Mouse (Mus musculus): ENCODE results near the gene Lrrc8d. TPM values are rescaled to one million over a fixed set of nuclear protein-coding genes. Genes with fewer than 3 reads are reported as not detected.
A peak's percentile ranks its signal among the peaks of the same experiment; 100 is the strongest.
"Not testable (repeated sequence)": the region's sequence is repeated elsewhere in the genome, so short reads cannot be mapped to it uniquely, and the experiment has no call there.

Gene Lrrc8d
- polyA plus RNA-seq, 1 experiment from 2014 or later = 33.4 TPM

DNA sequence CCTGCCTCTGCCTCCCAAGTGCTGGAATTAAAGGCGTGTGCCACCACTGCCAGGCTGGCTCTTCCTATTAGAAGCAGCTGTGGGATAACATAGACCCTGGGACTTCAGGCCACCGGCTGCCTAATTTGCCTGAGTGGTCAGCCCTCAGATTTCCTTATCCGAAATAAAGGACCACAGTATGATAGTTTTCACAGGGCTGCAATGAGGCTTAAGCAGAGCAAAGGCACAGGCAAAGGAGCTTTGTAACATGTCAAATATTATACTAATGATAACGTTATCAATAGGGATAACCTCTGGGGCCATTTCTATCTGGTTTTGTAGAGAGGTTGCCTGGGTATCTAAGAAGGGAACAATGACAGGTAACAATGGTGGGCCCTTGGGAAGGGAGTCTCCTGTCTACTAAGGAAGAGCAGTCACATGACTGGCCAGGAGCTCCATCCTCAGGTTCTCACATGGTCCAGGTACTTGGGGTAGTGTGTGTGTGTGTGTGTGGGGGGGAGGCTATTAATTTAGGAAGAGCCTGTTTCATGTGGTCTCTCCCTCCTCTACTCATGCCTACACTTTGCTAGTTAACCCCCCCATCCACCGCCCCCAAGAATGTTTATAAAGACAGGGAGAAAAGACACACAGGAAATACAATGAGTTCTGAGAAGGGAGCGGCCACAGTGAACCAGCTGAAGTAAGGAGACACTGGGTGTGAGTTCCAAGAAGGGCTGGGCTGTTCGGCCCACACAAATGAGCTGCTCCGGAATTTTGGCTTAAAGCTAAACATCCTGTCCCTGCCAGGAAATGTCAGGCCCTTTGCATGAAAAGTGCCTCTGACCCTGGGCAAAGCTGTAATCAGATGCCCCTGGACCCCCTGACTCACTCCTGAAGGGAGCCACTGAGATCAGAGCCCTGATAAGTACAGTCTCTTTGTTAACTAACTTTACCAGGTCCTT is 159.3 kb downstream of the Lrrc8d start:
- H3K4me2 ChIP-seq (replicated peaks; ENCODE audit: low read depth, low read length) = no peak overlapping the region
- no peaks in the 10 kb centered on the region for H3K36me3 ChIP-seq (ENCODE audit: insufficient read depth, low read length)
- ATAC-seq (ENCODE audit: low FRiP score, low TSS enrichment) = 0 out of 2 replicates have a peak, but pooled peaks have one; percentile 49
- H3K27me3 ChIP-seq (ENCODE audit: insufficient read depth, low read length) = no peaks in the 10 kb centered on the region
- peak overlapping the region; percentile 60 for H3K27ac ChIP-seq (ENCODE audit: low read length)
- H3K4me1 ChIP-seq (ENCODE audit: insufficient read depth, low read length) = peaks cover 26% of the 10 kb centered on the region; the same call in 1 of the 2 replicates
- H3K9me3 ChIP-seq (ENCODE audit: low read length) = no peaks in the 10 kb centered on the region
- H3K4me3 ChIP-seq (ENCODE audit: low read length) = no peak overlapping the region
- WGBS = 49% methylated on average over 8 of the region's 8 CpGs
- no peak overlapping the region for H3K9ac ChIP-seq (replicated peaks; ENCODE audit: low read length)

DNA sequence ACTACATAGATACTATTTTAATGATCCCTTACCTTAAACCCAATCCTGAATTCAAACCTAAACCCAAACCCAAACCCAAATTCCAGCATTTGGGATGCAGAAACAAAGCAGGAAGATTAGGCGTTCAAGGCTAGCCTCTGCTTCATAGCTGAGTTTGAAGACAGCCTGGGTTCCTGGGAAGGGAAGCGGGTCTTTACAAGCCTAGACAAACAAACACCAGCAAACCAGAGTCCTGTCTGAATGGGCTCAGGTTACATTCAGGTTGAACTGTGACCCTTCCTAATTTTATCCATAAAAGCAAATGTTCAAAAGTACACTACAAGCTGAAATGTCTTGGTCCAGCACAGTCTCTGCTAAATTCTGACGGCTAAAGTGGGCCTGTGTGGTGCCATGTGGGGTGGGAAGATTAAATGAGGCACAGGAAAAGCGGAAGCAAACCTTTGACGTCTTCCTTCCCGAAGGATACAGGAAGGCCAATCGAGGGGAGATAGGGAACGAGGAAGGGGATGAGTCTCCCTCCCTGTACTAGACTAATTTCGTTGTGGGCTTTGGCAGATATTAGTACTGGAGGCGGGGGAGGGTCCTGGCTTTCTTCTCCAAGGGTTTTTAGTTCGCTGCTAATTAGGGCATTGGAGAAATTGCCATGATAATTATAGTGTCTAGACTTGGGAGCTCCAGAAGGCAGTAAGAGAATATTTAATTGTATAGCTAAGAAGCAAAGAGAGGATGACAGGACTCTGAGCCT is 160.1 kb downstream of the Lrrc8d start:
- peaks cover 23% of the 10 kb centered on the region; the same call in 1 of the 2 replicates for H3K4me1 ChIP-seq (ENCODE audit: insufficient read depth, low read length)
- no peaks in the 10 kb centered on the region for H3K36me3 ChIP-seq (ENCODE audit: insufficient read depth, low read length)
- H3K4me3 ChIP-seq (ENCODE audit: low read length) = no peak overlapping the region
- H3K4me2 ChIP-seq (replicated peaks; ENCODE audit: low read depth, low read length) = no peak overlapping the region
- H3K27ac ChIP-seq (ENCODE audit: low read length) = peak overlapping the region; percentile 60; the same call in 1 of the 2 replicates
- no peaks in the 10 kb centered on the region for H3K27me3 ChIP-seq (ENCODE audit: insufficient read depth, low read length)
- H3K9me3 ChIP-seq (ENCODE audit: low read length) = no peaks in the 10 kb centered on the region
- ATAC-seq (ENCODE audit: low FRiP score, low TSS enrichment) = 0 out of 2 replicates have a peak, but pooled peaks have one; percentile 27
- H3K9ac ChIP-seq (replicated peaks; ENCODE audit: low read length) = no peak overlapping the region
- 44% methylated on average over 11 of the region's 11 CpGs for WGBS

DNA sequence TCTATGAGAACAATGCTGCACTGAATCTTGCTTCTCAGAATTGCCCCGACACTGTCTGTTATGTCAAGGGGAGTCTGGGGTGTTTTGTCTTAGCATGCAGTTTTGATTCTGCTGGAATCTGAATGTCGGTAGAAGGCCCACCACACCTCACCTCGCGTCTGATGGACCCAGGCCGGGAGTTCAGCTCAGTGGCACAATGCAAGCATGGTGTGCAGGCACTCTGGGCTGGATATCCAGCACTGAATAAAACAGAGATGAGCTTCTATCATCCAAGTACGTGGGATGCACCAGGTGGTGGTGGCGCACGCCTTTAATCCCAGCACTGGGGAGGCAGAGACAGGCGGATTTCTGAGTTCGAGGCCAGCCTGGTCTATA is 160.7 kb downstream of the Lrrc8d start:
- H3K4me1 ChIP-seq (ENCODE audit: insufficient read depth, low read length) = peaks cover 23% of the 10 kb centered on the region; the same call in 1 of the 2 replicates
- H3K9me3 ChIP-seq (ENCODE audit: low read length) = no peaks in the 10 kb centered on the region
- H3K36me3 ChIP-seq (ENCODE audit: insufficient read depth, low read length) = no peaks in the 10 kb centered on the region
- no peak overlapping the region for H3K9ac ChIP-seq (replicated peaks; ENCODE audit: low read length)
- H3K4me2 ChIP-seq (replicated peaks; ENCODE audit: low read depth, low read length) = no peak overlapping the region
- 0 out of 2 replicates have a peak overlapping the region, but pooled peaks have one; percentile 60 for H3K27ac ChIP-seq (ENCODE audit: low read length)
- WGBS = 88% methylated on average over 10 of the region's 10 CpGs
- no peak overlapping the region for H3K4me3 ChIP-seq (ENCODE audit: low read length)
- H3K27me3 ChIP-seq (ENCODE audit: insufficient read depth, low read length) = no peaks in the 10 kb centered on the region
- no peak for ATAC-seq (ENCODE audit: low FRiP score, low TSS enrichment)

DNA sequence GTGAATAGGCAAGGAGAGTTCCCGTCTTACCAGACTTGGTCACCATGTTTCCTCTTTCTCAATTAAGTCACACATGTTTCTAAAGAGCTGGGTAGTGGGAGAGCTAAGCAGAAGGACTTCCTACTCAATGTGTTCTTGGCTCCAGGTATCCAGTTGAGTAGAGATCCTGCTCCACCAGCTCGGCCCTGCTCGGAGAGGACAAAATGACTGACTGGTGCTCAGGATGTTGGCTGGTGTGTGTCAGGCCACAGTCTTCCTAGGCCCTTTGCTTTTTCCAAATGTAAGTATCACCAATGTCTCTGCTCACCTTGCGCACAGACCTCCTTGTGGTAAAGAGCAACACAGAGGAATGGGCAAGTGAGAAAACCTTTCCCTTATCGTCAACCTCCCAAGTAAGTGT is 161.8 kb downstream of the Lrrc8d start:
- Histone ChIP-seq H3K27ac (ENCODE audit: low read length) (no peak overlapping the region), H3K9ac (replicated peaks; ENCODE audit: low read length) (no peak overlapping the region), H3K27me3 (ENCODE audit: insufficient read depth, low read length) (no peaks in the 10 kb centered on the region), H3K9me3 (ENCODE audit: low read length) (no peaks in the 10 kb centered on the region), H3K36me3 (ENCODE audit: insufficient read depth, low read length) (no peaks in the 10 kb centered on the region), H3K4me3 (ENCODE audit: low read length) (no peak overlapping the region), H3K4me2 (replicated peaks; ENCODE audit: low read depth, low read length) (no peak overlapping the region), H3K4me1 (ENCODE audit: insufficient read depth, low read length) (peaks cover 20% of the 10 kb centered on the region; the same call in 1 of the 2 replicates)
- no peak for ATAC-seq (ENCODE audit: low FRiP score, low TSS enrichment)
- 94% methylated on average over 5 of the region's 5 CpGs for WGBS

DNA sequence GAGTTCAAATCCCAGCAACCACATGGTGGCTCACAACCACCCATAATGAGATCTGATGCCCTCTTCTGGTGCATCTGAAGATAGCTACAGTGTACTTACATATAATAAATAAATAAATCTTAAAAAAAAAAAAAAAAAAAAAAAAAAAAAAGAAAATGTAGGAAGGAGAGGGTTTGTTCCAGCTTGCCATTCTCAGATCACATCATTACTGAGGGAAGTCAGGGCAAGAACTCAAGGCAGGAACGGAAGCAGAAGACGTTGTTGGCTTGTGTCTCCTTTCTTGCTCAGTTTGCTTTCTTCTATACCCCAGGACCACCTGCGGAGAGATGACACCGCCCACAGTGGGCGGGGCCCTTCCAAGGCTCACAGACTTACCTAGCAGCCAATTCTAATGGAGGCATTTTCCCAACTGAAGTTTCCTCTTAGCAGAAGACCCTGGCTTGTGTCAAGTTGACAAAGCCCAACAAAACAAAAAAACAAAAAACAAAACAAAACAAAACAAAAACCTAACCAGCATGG is 165.4 kb downstream of the Lrrc8d start:
- 71% methylated on average over 5 of the region's 5 CpGs for WGBS
- not testable (repeated sequence) for H3K27me3 ChIP-seq (ENCODE audit: insufficient read depth, low read length); ATAC-seq (ENCODE audit: low FRiP score, low TSS enrichment); H3K4me3 ChIP-seq (ENCODE audit: low read length); H3K9ac ChIP-seq (replicated peaks; ENCODE audit: low read length); H3K27ac ChIP-seq (ENCODE audit: low read length); H3K4me2 ChIP-seq (replicated peaks; ENCODE audit: low read depth, low read length); H3K36me3 ChIP-seq (ENCODE audit: insufficient read depth, low read length); H3K9me3 ChIP-seq (ENCODE audit: low read length)
- peaks cover 13% of the 10 kb centered on the region for H3K4me1 ChIP-seq (ENCODE audit: insufficient read depth, low read length)

DNA sequence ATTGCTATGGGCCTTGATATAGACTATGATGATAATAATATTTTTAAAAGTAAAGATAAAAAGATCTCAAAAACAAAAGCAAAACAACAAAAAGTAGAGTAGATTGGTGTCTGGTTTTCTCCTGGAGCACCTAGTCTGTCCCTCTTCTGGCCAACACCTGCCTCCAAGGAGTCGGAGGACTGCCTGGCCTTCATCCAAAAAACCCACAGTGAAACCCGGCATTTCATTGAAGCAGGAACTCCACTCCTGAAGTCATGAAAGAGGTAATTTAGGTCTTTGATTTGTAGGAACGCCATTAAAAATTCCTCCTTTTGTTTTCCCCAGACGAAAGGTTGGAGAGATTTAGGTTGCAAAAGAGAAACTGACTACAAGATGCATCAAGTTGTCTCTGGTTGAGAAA is 167.7 kb downstream of the Lrrc8d start:
- Histone ChIP-seq H3K4me2 (replicated peaks; ENCODE audit: low read depth, low read length) (peak overlapping the region; percentile 24), H3K4me1 (ENCODE audit: insufficient read depth, low read length) (peaks cover 13% of the 10 kb centered on the region), H3K27me3 (ENCODE audit: insufficient read depth, low read length) (no peaks in the 10 kb centered on the region), H3K36me3 (ENCODE audit: insufficient read depth, low read length) (no peaks in the 10 kb centered on the region), H3K9ac (replicated peaks; ENCODE audit: low read length) (no peak overlapping the region), H3K4me3 (ENCODE audit: low read length) (no peak overlapping the region), H3K27ac (ENCODE audit: low read length) (0 out of 2 replicates have a peak overlapping the region, but pooled peaks have one; percentile 2), H3K9me3 (ENCODE audit: low read length) (no peaks in the 10 kb centered on the region)
- no peak for ATAC-seq (ENCODE audit: low FRiP score, low TSS enrichment)
- WGBS = 28% methylated on average over 4 of the region's 4 CpGs

DNA sequence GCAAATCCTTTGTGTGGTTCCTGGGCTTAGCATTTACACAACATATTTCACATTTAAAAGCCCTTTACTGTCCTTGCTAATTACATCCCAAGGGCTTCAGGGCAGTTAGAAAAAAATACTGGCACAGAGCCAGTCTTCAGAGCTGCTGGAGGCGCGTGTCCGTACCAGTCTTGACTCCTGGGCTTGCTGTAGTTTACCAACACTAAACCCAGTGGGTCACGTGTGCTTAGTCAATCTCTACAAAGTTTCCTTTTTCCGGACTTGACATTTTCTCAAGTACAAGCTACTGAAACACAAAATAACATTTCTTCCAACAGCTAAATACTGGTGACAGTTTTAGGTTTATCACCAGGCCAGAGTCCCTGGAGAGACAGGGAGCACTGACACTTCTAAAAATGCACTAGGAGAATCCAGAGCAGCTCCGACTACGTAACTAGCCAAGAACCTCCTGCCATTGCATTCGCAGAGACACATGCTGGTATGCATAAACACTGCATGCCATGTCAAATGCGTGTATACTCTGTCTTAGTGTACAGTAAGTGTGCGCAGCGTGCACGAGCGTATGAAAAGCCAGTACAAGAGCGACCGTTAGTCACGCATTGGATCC is 168.2 kb downstream of the Lrrc8d start:
- Histone ChIP-seq H3K4me1 (ENCODE audit: insufficient read depth, low read length) (peaks cover 13% of the 10 kb centered on the region), H3K9ac (replicated peaks; ENCODE audit: low read length) (no peak overlapping the region), H3K4me2 (replicated peaks; ENCODE audit: low read depth, low read length) (peak overlapping the region; percentile 24), H3K4me3 (ENCODE audit: low read length) (no peak overlapping the region), H3K9me3 (ENCODE audit: low read length) (no peaks in the 10 kb centered on the region), H3K27me3 (ENCODE audit: insufficient read depth, low read length) (no peaks in the 10 kb centered on the region), H3K27ac (ENCODE audit: low read length) (peak overlapping the region; percentile 2; the same call in 1 of the 2 replicates), H3K36me3 (ENCODE audit: insufficient read depth, low read length) (no peaks in the 10 kb centered on the region)
- ATAC-seq (ENCODE audit: low FRiP score, low TSS enrichment) = peak; percentile 63; the same call in 1 of the 2 replicates
- 56% methylated on average over 16 of the region's 16 CpGs for WGBS

DNA sequence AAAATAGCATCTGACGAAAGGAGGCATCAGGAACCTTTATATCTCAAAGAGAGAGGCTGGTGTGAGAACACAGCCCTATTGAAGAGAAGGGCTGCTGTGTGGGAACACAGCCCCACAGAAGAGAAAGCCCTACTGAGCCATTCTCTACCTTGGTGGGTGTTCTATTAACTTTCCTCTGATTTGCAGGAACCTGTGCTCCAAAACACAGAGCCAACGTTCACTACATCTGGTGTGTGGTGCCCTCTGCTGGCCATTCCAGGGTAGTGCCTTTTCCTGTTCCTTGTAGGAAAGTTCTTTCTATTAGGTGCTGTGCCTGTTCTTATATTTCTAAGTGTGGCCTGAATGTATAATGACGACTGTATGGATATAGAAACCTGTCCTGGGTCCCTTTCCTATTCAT is 168.8 kb downstream of the Lrrc8d start:
- no peaks in the 10 kb centered on the region for H3K27me3 ChIP-seq (ENCODE audit: insufficient read depth, low read length)
- H3K9ac ChIP-seq (replicated peaks; ENCODE audit: low read length) = no peak overlapping the region
- H3K36me3 ChIP-seq (ENCODE audit: insufficient read depth, low read length) = no peaks in the 10 kb centered on the region
- no peak overlapping the region for H3K4me3 ChIP-seq (ENCODE audit: low read length)
- ATAC-seq (ENCODE audit: low FRiP score, low TSS enrichment) = peak; percentile 83
- H3K27ac ChIP-seq (ENCODE audit: low read length) = no peak overlapping the region
- no peak overlapping the region for H3K4me2 ChIP-seq (replicated peaks; ENCODE audit: low read depth, low read length)
- peaks cover 13% of the 10 kb centered on the region for H3K4me1 ChIP-seq (ENCODE audit: insufficient read depth, low read length)
- WGBS = 23% methylated on average over 3 of the region's 3 CpGs
- no peaks in the 10 kb centered on the region for H3K9me3 ChIP-seq (ENCODE audit: low read length)

DNA sequence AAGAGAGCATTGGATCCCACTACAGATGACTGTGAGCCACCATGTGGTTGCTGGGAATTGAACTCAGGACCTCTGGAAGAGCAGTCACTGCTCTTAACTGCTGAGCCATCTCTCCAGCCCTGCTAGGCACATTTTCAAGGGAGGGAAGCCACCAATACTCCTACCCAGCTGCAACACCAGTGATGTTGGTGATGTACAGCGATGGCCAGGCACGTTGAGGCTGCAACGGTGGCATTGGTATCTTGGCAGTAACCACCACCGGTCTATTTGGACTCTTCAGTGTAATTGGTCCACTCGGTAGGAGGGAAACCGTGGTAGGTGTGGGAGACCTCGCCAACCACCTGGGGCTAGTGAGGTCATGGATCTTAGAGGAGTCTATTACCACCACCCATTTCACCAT is 170.0 kb downstream of the Lrrc8d start:
- ATAC-seq (ENCODE audit: low FRiP score, low TSS enrichment) = no peak
- H3K4me3 ChIP-seq (ENCODE audit: low read length) = no peak overlapping the region

More for the DNA sequence above, 170.0 kb downstream of the Lrrc8d start:
- Histone ChIP-seq H3K27ac (ENCODE audit: low read length) (no peak overlapping the region), H3K36me3 (ENCODE audit: insufficient read depth, low read length) (no peaks in the 10 kb centered on the region), H3K9me3 (ENCODE audit: low read length) (no peaks in the 10 kb centered on the region), H3K27me3 (ENCODE audit: insufficient read depth, low read length) (no peaks in the 10 kb centered on the region), H3K4me2 (replicated peaks; ENCODE audit: low read depth, low read length) (no peak overlapping the region), H3K4me1 (ENCODE audit: insufficient read depth, low read length) (peaks cover 13% of the 10 kb centered on the region), H3K9ac (replicated peaks; ENCODE audit: low read length) (no peak overlapping the region)
- 84% methylated on average over 7 of the region's 7 CpGs for WGBS
